Mouse (Mus musculus): ENCODE measurements around the gene Rhoj.
A peak's percentile ranks its signal among the peaks of the same experiment; 100 is the strongest.
"Not testable (repeated sequence)": the region's sequence is repeated elsewhere in the genome, so short reads cannot be mapped to it uniquely, and the experiment has no call there.

Rhoj gene

DNA sequence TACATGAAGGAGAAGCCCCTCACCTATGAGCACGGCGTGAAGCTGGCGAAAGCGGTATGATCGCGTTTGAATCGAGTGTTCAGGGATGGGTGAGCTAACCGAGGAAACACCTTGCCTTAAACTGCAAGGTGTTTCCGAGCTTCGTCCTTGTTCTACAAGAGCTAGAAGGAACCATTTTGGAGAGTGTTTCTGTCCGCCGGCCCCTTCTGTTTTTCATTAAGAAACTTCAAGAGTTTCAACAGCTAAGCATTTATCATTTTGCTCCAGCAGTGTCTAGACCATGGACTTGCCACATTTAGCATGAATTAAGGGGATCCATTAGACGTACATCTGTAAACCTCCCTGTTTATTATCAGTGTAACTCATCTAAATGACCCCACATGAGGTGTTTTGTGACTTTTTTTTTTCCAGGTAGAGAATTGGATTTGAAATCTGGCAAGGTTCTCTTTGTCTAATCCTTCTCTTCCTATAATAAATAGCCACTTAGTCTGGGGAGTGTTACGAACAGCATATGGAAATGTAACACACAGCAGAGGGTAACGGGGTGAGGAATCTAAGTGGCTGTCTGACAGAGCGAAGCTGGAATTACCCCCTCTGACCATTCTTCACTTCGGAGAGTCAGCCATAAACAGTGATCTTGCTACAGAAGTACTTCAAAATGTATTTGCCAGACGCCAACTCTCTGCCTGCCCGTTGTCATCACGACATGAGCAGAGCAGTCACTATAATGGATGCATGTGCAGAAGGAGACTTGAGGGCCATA lies 86.1 kb downstream of the Rhoj start:
- DNase-seq (ENCODE audit: low spot score in 2 of 2), result no peak

DNA sequence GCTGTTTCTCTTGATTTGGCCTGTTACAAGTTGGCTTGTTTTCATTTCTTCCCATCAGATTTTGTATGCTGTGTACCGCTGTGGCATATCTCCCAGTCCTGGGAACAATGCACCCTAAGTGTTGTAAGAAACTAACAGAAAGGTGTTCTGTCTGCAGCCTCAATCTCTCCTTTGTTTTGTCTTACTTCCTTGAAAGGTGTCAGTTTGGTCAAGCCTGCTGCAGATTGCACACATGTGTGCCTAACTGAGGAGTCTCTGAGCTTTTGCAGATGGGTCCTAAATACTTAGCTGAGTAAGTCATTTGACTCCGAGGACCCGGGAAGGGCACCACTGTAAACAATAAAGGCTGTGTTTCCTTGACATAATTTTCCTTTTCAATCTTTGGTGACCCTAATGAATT lies 88.5 kb downstream of the Rhoj start:
- no peak for DNase-seq (ENCODE audit: low spot score in 2 of 2)

DNA sequence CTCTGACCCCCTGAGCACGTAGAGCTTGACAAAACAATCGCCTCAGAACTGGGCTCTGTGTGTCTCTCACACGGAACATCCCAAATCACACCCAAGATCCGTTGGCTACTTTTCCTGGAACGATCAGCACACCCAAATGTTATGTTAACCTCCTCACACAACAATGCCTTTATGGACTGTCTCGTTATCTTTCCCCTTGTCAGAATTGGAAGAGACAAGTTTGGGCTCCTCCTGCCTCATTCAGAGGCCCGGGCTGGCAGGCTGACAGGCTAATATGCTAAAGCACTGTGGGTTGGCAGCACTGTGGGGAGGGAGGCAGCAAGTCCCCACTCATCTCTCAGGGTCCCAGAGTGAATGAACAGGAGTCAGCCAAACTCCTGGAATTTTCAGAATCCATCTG lies 89.0 kb downstream of the Rhoj start:
- DNase-seq (ENCODE audit: low spot score in 2 of 2), result no peak

DNA sequence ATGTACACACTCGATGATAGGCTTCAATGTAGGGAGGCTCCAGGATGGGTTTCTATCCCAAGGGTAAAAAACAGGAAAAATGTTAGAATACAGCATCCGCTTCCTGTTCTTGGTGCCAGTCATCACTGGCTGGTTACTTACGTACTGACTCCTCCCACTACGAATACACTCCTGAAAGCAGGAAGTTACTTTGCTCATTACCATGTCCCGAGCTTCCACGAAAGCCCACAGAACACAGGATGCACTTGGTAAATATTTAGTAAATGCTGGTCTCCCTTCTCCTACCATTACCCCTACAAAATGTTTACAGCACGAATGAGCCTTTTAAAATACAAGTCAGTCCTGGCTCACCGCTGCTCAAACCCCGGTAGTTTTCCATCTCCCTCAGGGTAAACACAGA lies 104.8 kb downstream of the Rhoj start:
- no peak for DNase-seq (ENCODE audit: low spot score in 2 of 2)

DNA sequence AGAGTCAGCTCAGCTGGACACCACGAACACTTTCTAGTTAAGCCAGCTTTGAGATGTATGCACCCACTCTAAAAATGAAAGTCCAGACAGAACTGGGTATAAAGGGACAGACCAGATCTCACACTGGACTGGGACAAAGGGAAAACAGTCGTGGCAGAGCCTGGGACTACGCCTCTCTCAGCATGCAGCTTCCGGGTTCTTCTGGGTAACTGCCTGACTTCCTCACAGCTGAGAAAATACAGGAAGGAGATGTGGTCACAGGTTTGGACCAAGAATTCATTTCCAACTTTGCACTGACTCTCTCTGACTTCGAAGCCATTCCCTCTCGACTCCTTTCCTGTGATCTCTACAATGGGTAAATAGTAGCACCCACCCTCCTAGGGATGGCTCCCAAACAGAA lies 106.9 kb downstream of the Rhoj start:
- DNase-seq (ENCODE audit: low spot score in 2 of 2), result no peak

DNA sequence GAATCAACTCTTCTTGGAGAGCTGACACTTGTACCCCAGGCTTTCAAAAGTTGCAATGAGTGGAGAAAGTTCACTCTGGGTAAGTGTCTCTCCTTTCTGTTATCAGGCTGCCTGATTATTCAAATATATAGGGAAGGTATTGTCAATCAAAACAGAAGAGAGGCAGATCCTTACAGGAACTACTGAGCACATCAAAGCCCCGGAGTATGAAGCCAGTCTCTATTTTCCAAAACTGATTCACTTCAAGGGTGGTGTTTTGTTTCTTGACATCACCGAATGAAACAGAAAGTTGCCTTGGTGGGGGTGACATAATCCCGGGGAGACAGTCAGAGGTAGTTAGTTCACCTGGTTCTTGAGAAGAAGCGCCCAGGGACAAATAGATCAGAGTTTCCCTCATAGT lies 108.6 kb downstream of the Rhoj start, which contains the start of gene Gphb5:
Gphb5 (minus strand) TSS at position 101 of the 400 bp plus-strand sequence.
- no peak for DNase-seq (ENCODE audit: low spot score in 2 of 2)

DNA sequence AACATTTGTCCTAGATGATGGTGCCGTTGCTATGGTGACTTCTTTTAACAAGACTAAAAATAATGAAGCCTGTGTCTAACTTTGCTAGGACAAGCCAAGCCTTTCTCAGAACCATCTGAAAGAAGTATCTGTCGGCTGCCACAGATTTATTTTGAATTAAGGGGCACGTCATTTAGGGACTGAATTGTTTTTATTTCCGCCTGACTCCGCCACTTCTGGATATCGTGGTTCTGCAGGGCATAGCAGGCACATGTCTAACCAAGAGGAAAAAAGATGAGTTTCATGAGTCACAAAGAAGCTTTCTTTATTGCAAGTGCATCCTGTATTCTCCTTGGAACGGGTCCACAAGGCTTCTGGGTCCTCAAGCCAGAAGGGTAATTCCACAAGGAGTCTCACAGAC lies 116.2 kb downstream of the Rhoj start:
- DNase-seq (ENCODE audit: low spot score in 2 of 2), result peak in 1 of 2 experiments; percentile 5

DNA sequence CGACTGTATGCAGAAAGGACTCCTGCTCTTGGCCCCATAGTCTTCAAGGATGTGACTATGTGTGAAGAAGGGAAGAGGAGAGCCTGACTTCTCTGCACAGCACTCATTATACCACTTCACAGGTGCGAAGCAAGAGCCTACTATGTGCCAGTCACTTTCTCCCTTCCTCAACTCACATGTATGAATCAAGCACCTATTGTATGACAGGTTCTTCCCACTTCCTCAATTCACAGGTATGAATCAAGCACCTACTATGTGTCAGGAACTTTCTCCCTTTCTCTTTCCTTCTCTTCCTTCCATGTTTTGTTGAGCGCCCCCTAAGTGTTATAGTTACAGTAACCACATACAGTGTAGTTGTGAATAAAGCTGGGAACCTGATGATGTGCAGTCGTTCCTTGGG lies 116.7 kb downstream of the Rhoj start:
- no peak for DNase-seq (ENCODE audit: low spot score in 2 of 2)

DNA sequence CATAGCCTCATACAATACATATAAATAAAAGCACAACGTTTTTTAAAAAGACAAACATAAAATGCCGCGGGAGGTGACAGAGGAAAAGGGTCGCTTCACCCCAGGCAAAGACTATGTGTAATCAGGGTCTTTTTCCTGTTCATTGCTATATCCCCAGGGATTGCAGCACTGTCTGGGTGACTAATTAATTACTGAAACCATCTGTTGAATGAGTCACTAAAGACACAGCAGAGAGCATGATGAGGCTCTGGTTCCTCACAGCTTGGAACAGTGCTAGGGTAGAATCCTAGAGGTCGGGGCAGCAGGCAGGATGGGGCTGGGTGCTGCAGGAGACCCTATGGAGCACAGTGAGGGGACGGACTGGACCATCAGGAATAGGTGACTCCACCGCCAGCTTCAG lies 117.8 kb downstream of the Rhoj start:
- DNase-seq (ENCODE audit: low spot score in 2 of 2), result no peak

DNA sequence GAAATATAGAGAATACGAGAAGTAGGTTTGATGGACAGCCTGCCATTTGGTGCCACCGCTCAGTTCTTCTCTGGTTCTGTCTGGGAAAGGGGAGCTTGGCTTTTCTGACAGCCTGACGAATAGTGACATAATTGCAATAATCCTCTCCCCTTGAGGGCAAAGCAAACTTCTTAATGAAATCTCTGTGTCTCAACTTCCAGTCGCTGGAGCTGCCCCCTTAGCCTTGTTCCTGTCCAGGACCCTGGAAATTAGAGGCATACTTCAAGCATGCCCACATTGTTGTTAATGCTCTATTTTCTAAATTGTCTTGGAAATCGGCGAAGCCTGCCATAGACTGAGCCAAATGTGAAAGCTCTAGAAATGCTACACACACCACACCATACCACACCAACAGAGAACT lies 120.6 kb downstream of the Rhoj start:
- no peak for DNase-seq (ENCODE audit: low spot score in 2 of 2)

DNA sequence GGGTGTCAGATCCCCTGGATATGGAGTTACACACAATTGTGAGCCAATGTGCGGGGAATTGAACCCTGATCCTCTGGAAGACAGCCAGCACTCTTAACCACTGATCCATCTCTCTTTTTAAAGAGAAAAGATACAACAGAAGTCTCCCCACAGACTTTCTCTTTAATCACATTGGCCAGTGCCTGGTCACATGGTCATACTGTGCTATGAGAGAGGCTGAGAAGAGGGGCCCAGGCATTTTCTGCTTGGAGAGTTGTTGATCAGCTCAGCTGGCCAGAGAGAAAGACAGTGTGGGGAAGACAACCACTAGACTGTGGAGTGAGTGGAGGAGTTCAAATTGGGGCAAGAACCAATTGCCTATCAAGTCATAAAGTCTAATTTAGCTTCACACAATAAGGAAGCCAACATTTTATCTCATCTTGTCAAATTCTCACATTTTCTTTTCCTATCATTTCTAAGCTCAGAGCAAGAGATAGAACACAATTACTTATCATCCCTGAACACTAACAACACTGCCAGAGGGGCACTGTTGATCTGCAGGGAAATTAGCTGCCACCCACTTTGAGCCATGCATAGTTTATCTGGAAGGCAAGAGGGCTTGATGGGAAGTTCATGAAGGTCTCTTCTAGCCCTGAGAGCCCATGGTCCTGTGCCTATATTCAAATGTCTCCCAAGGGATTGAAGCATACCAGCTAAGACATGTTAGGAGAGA lies 121.7 kb downstream of the Rhoj start:
- no peak for DNase-seq (ENCODE audit: low spot score in 2 of 2)

DNA sequence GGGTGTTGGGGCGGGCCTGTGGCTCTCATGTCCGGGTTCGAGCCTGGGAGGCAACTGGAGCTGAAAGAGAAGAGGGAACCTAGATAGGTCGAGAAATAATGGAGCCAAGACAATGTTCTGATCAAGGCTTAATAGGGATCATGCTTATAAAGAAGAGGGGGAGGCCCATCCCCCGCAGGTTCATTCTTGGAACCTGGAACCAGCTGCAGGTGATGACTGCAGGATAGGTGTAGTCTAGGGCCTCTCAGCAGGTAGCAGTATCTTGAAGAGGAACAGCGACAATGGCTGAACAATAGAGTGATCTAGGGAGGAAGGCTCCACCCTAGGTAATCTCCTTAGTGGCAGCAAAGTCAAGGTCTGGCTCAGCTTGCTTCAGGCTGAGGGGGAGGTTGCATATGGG lies 124.3 kb downstream of the Rhoj start:
- not testable (repeated sequence) for DNase-seq (ENCODE audit: low spot score in 2 of 2)

DNA sequence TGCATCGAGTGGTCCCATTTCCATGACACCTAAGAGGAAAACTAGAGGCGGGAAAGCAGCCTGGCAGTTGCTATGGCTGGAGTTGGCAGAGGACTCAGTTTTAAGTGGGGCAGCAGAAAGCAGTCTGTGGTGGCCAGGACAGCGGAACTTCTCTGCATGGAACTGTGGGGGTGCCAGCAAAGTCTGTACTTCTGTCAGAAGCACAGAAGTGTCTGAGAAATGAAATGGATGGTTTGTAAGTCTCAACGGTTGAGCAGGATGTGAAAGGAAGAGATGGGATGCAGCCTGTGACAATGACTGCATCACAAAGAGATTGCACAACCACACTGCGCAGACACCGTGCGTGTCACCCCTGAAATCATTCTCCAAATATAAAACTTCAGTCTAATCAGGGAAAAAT lies 138.1 kb downstream of the Rhoj start:
- no peak for DNase-seq (ENCODE audit: low spot score in 2 of 2)

DNA sequence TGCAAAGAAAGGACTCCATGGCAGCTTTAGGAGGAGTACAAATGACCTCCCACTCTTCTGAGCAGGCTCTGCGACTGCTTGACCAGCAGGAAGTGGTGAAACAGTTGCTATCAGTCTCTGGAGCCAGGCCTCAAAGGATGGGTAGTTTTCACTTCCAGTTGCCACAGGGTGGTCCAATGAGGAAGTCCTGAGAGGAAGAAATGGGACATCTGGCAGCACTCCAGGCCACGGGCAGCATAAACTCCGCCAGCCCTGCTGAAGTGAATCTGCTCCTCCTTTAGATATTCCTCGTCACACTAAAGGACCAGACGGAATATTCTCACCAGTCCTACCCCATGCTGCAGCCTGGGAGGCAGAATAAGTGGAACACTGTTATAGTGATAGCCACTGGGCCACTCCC lies 140.8 kb downstream of the Rhoj start:
- no peak for DNase-seq (ENCODE audit: low spot score in 2 of 2)

DNA sequence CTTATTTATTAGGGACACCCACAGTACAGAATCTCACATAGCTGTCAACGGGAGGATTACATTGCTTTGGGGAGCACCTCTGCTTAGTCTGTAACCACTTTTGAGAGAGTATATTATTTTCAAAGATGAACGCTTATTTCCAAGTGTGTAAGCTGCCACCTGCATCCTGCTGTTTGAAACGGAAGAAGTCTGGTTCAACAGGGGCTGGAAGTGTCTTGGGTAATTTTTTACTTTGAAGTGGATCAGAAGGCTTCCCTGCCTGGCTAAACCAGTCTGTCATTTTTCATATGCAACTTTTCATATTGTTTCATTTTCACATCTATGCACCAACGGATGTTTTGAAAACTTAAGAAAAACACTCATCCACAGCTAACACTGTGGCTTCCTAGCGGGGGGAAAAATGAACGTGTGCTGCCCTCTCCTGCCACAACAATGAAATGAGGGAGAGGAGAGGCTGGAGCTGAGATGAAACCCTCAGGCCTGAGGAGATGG lies 141.4 kb downstream of the Rhoj start:
- no peak for DNase-seq (ENCODE audit: low spot score in 2 of 2)

DNA sequence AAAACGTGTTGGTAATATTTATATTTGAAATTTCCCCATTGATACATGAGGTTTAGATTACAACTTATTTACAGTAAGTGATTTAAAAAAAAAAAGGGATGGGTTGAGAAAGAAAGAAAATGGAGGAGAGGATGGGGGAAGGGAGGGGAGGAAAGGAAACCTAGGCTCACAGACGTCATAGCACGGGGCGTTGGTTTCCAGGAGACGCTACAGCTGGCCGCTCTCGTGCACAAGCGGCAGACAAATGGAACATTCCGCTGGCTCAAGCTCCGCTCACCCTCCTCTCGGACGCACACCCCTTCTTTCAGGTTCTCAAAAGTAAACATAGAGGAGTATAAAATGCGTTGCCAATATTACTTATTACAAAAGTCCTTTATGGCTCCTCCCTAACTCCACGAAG lies 141.9 kb downstream of the Rhoj start:
- DNase-seq (ENCODE audit: low spot score in 2 of 2), result no peak

DNA sequence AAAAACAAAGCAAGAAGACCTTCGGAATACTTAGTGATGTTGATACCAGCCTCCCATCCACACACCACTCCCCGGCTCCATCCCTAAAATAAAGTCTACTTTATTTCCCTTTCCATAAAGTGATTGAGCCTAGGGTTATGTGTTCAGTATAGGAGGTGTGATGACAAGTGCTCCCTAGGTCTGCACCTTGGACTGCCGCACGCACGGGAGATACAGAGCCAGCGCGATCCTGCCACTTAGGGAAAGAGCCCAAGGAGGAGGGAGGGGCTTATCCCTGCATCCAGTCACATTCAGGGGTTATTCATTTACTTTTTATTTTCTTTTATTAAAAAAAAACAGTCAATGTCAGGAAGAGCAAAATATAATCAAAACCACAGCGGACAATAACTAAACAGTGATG lies 142.5 kb downstream of the Rhoj start:
- no peak for DNase-seq (ENCODE audit: low spot score in 2 of 2)
